Mouse (Mus musculus) MEL (cell line): Measurements from ENCODE around the gene Ninl. TPM values are rescaled to one million over a fixed set of nuclear protein-coding genes. Genes with fewer than 3 reads are reported as not detected.

Source experiments
- DNase-seq: peaks from one replicate; pipeline ENCODE4 v3.0.0; 2011; ENCODE audit warnings: low read depth, low spot score
- H3K27ac ChIP-seq: 2 replicates; pipeline ENCODE4 v1.5.1; 2012; ENCODE audit warnings: low read depth, mild to moderate bottlenecking, control low read depth, low read length, moderate library complexity; ENCODE audit not compliant: control insufficient read depth
- H3K27me3 ChIP-seq, 2 experiments: fragments of 150-350 bp in 1 of 2; sonication (generic) in 1 of 2; 2 replicates each; pipeline ENCODE4 v1.6.1; 2012; ENCODE audit warnings: low read length in 2 of 2, mild to moderate bottlenecking in 2 of 2, improper control_type of control experiment in 1 of 2, moderate library complexity in 1 of 2; ENCODE audit not compliant: insufficient read depth in 2 of 2, control insufficient read depth in 1 of 2
- H3K36me3 ChIP-seq, 2 experiments: 2 replicates each; pipeline ENCODE4 v1.6.1; 2012 to 2014; ENCODE audit warnings: low read length in 2 of 2, improper control_type of control experiment in 1 of 2, inconsistent platforms in 1 of 2, mild to moderate bottlenecking in 1 of 2; ENCODE audit not compliant: insufficient read depth in 2 of 2, control insufficient read depth in 1 of 2
- H3K4me1 ChIP-seq, 2 experiments: fragments of 150-350 bp in 1 of 2; sonication (generic) in 1 of 2; 2 replicates each; pipeline ENCODE4 v1.6.1; 2012; ENCODE audit warnings: low read length in 2 of 2, improper control_type of control experiment in 1 of 2, mild to moderate bottlenecking in 1 of 2; ENCODE audit not compliant: insufficient read depth in 2 of 2, control insufficient read depth in 1 of 2
- H3K4me3 ChIP-seq, 2 experiments: fragments of 150-350 bp in 1 of 2; sonication (generic) in 1 of 2; 2 replicates each; pipeline ENCODE4 v1.5.1; 2012; ENCODE audit warnings: low read depth in 2 of 2, low read length in 2 of 2, mild to moderate bottlenecking in 2 of 2, moderate library complexity in 2 of 2, control low read depth in 1 of 2, improper control_type of control experiment in 1 of 2; ENCODE audit not compliant: control insufficient read depth in 1 of 2, insufficient read depth in 1 of 2
- H3K79me2 ChIP-seq: 2 replicates; pipeline ENCODE4 v1.6.1; 2012; ENCODE audit warnings: mild to moderate bottlenecking, low read length, moderate library complexity; ENCODE audit not compliant: control insufficient read depth, poor library complexity, insufficient read depth
- H3K9ac ChIP-seq: 2 replicates; pipeline ENCODE4 v1.6.1; 2012; ENCODE audit warnings: low read depth, mild to moderate bottlenecking, control low read depth, low read length, moderate library complexity; ENCODE audit not compliant: control insufficient read depth, poor library complexity, severe bottlenecking
- H3K9me3 ChIP-seq: fragments of 150-350 bp; sonication (generic); replicated peaks from 2 replicates; pipeline ENCODE4 v1.6.1; 2012; ENCODE audit warnings: mild to moderate bottlenecking, low read length, improper control_type of control experiment, moderate library complexity; ENCODE audit not compliant: insufficient read depth
- BHLHE40 ChIP-seq: IDR thresholded peaks from 2 replicates; pipeline ENCODE4 v1.6.1; 2012; ENCODE audit warnings: low read depth, mild to moderate bottlenecking, inconsistent platforms, low read length, improper control_type of control experiment, borderline replicate concordance
- CHD1 ChIP-seq: IDR thresholded peaks from 2 replicates; pipeline ENCODE4 v1.6.1; 2012; ENCODE audit warnings: low read depth, mild to moderate bottlenecking, inconsistent platforms, low read length, improper control_type of control experiment
- CHD2 ChIP-seq: IDR thresholded peaks from 2 replicates; pipeline ENCODE4 v1.6.1; 2011; ENCODE audit warnings: low read length, improper control_type of control experiment
- CTCF ChIP-seq, 3 experiments: IDR thresholded peaks in 2 of 3; conservative IDR thresholded peaks in 1 of 3; 2 replicates each; pipeline ENCODE4 v1.5.1; 2011 to 2012; ENCODE audit warnings: low read length in 3 of 3, low read depth in 2 of 3, mild to moderate bottlenecking in 2 of 3, improper control_type of control experiment in 1 of 3, inconsistent platforms in 1 of 3, mixed read lengths in 1 of 3, moderate library complexity in 1 of 3; ENCODE audit not compliant: control insufficient read depth in 1 of 3, insufficient read depth in 1 of 3, poor library complexity in 1 of 3, severe bottlenecking in 1 of 3
- ELF1 ChIP-seq: IDR thresholded peaks from 2 replicates; pipeline ENCODE4 v1.6.1; 2014; ENCODE audit warnings: low read depth, mild to moderate bottlenecking, inconsistent platforms, low read length, improper control_type of control experiment, moderate library complexity
- GABPA ChIP-seq: IDR thresholded peaks from 2 replicates; pipeline ENCODE4 v1.6.1; 2012; ENCODE audit warnings: low read depth, mild to moderate bottlenecking, inconsistent platforms, low read length, improper control_type of control experiment, moderate library complexity
- JUND ChIP-seq: IDR thresholded peaks from 2 replicates; pipeline ENCODE4 v1.6.1; 2011; ENCODE audit warnings: low read depth, mild to moderate bottlenecking, improper control_type of control experiment, low read length
- MAFK ChIP-seq: IDR thresholded peaks from 2 replicates; pipeline ENCODE4 v1.6.1; 2011; ENCODE audit warnings: low read depth, mild to moderate bottlenecking, low read length, improper control_type of control experiment, borderline replicate concordance
- MEF2A ChIP-seq: IDR thresholded peaks from 2 replicates; pipeline ENCODE4 v1.6.1; 2014; ENCODE audit warnings: low read depth, mild to moderate bottlenecking, inconsistent platforms, low read length, improper control_type of control experiment; ENCODE audit not compliant: poor library complexity, insufficient replicate concordance, severe bottlenecking; ENCODE audit errors: extremely low read depth
- MXI1 ChIP-seq: IDR thresholded peaks from 2 replicates; pipeline ENCODE4 v1.6.1; 2011; ENCODE audit warnings: mild to moderate bottlenecking, low read depth, low read length, improper control_type of control experiment
- MYC ChIP-seq: IDR thresholded peaks from 2 replicates; pipeline ENCODE4 v1.6.1; 2011; ENCODE audit warnings: low read depth, mild to moderate bottlenecking, low read length, improper control_type of control experiment, moderate library complexity
- POLR2AphosphoS2 ChIP-seq: IDR thresholded peaks from 2 replicates; pipeline ENCODE4 v1.6.1; 2011; ENCODE audit warnings: low read length, improper control_type of control experiment
- RAD21 ChIP-seq: IDR thresholded peaks from 2 replicates; pipeline ENCODE4 v1.6.1; 2011; ENCODE audit warnings: mild to moderate bottlenecking, low read depth, low read length, improper control_type of control experiment
- SIN3A ChIP-seq: IDR thresholded peaks from 2 replicates; pipeline ENCODE4 v1.6.1; 2012; ENCODE audit warnings: low read length, improper control_type of control experiment, inconsistent platforms
- SMC3 ChIP-seq: IDR thresholded peaks from 2 replicates; pipeline ENCODE4 v1.6.1; 2011; ENCODE audit warnings: low read depth, low read length, improper control_type of control experiment
- TAL1 ChIP-seq: IDR thresholded peaks from 2 replicates; pipeline ENCODE4 v1.6.1; 2012; ENCODE audit warnings: mild to moderate bottlenecking, inconsistent platforms, low read length, moderate library complexity, mixed read lengths
- ZC3H11A ChIP-seq: IDR thresholded peaks from 2 replicates; pipeline ENCODE4 v1.6.1; 2012; ENCODE audit warnings: low read depth, mild to moderate bottlenecking, inconsistent platforms, low read length, improper control_type of control experiment
- ZNF384 ChIP-seq: IDR thresholded peaks from 2 replicates; pipeline ENCODE4 v1.6.1; 2012; ENCODE audit warnings: low read depth, mild to moderate bottlenecking, inconsistent platforms, low read length, improper control_type of control experiment
- polyA plus RNA-seq, 2 experiments: library from polyadenylated mRNA; stranded (reverse) in 1 of 2; unstranded in 1 of 2; fragments of >175 nt in 1 of 2; fragments of >200 nt in 1 of 2; gene quantifications; 2 replicates each; pipeline versions ENCODE4 v1.2.1 to v1.2.4; 2012; ENCODE audit warnings: low replicate concordance in 2 of 2, low read depth in 1 of 2; ENCODE audit not compliant: insufficient read length in 2 of 2, insufficient read depth in 1 of 2, missing spikeins in 1 of 2
- total RNA-seq: library from RNA; depleted of rRNA; stranded (reverse); fragments of 300-350 nt; gene quantifications from 2 replicates; pipeline ENCODE4 v1.2.3, GENCODE M21; 2012

Ninl gene
- total and polyA plus RNA-seq, 3 experiments, result 9.8 to 16.8 TPM; not detected in 1

GRCm38 (mm10) chr2:151001619-151002175, 37.5 kb downstream of the Ninl start (continued):
- TF ChIP-seq ELF1, result no peak
- no peak; the same call in 1 of the 2 replicates for TF ChIP-seq SMC3
- TF ChIP-seq MEF2A, result no peak
- no peak for TF ChIP-seq TAL1
- peak; percentile 82; the same call in 1 of the 2 replicates for TF ChIP-seq BHLHE40
- no peak; a peak in 1 of 6 replicates for TF ChIP-seq CTCF (IDR thresholded peaks at IDR 0.05 in 2 of 3, conservative IDR thresholded peaks at IDR 0.05 in 1 of 3; ENCODE audit: control insufficient read depth in 1 of 3, insufficient read depth in 1 of 3, low read depth in 2 of 3, low read length in 3 of 3, poor library complexity in 1 of 3, severe bottlenecking in 1 of 3)
- TF ChIP-seq CHD1, result no peak
- no peak; the same call in 1 of the 2 replicates for TF ChIP-seq SIN3A
- TF ChIP-seq JUND, result no peak
- TF ChIP-seq GABPA, result no peak
- TF ChIP-seq POLR2AphosphoS2, result no peak
- no peak for TF ChIP-seq MXI1
- no peak for TF ChIP-seq CHD2
- no peak for TF ChIP-seq MAFK
- TF ChIP-seq, all 39 proteins: peak for 6

DNA sequence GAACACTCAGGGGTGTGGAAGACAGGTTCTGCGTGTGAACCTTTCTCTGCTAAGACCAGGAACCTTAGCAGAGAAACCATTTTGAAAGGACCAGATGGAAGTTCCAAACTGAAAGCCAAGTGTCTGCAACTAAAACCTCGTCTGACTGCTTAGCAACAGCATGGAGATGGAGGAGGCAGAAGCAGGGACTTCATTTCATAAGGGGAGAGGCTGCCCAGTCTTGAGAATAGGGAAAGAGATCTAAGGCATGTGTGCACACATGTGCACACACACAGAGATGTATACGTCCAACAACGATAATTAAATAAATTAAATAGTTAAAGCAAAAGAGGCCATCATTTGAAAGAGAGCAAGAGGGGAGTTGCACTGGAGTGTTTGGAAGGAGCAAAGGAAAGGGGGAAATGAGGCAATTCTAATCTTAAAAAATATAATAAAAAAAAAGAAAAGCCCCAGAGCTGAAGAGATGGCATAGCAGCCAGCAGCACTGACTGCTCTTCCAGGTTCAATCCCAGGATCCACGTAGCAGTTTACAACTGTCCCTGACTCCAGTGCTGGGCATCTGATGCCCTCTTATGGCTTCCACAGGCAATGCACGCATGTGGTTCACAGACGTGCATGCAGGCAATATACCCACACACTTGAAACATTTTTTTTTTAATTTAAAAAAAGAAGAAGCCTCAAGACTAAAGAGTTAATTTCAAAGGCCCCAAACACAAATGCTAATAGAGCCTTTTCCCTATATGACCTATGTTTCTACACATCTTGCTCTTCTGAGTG, 38.6 kb downstream of the Ninl start:
- Histone ChIP-seq H3K4me1 (peaks cover 13 to 27% of the 10 kb centered on the region in 2 experiments), H3K9ac (no peak overlapping the region)
- DNase-seq, result peak; percentile 60

More for the DNA sequence above, 38.6 kb downstream of the Ninl start:
- H3K36me3 ChIP-seq, result peaks cover 0 to 31% of the 10 kb centered on the region in 2 experiments; a peak in 2 of 4 replicates
- no peak overlapping the region for H3K4me3 ChIP-seq
- H3K27me3 ChIP-seq, result no peaks in the 10 kb centered on the region
- TF ChIP-seq ZC3H11A (peak; percentile 49), RAD21 (peak; percentile 71), ZNF384 (peak; percentile 65), SIN3A (no peak), CTCF (IDR thresholded peaks at IDR 0.05 in 2 of 3, conservative IDR thresholded peaks at IDR 0.05 in 1 of 3; ENCODE audit: control insufficient read depth in 1 of 3, insufficient read depth in 1 of 3, low read depth in 2 of 3, low read length in 3 of 3, poor library complexity in 1 of 3, severe bottlenecking in 1 of 3) (peak; percentile 46 to 71 (median 67); a peak in 5 of 6 replicates), SMC3 (peak; percentile 65), MYC (0 out of 2 replicates have a peak, but pooled peaks have one; percentile 32), TAL1 (no peak), JUND (no peak), MEF2A (no peak)
- TF ChIP-seq, all 39 proteins: peak for 6
- Histone ChIP-seq H3K27ac (no peak overlapping the region), H3K9me3 (no peaks in the 10 kb centered on the region), H3K79me2 (peaks cover 21% of the 10 kb centered on the region)
